Mouse (Mus musculus) embryo, embryonic 11 days (tissue): ENCODE measurements around the gene Zan.
"Not testable (repeated sequence)": the region's sequence is repeated elsewhere in the genome, so short reads cannot be mapped to it uniquely, and the experiment has no call there.

Experiments
- DNase-seq: peaks from one replicate; pipeline ENCODE4 v3.0.0-alpha.2; 2015

The Zan gene

GRCm38 (mm10) chr5:137500186-137500585, 23.3 kb upstream of the Zan start:
- DNase-seq, result no peak

- DNase-seq, result no peak
Measured at GRCm38 (mm10) chr5:137493831-137494230, 17.0 kb upstream of the Zan start.

- DNase-seq, result no peak
Measured at GRCm38 (mm10) chr5:137491559-137491958, 14.7 kb upstream of the Zan start.

GRCm38 (mm10) chr5:137487616-137488015, 10.8 kb upstream of the Zan start:
- peak; percentile 35 for DNase-seq

- DNase-seq, result no peak
Measured at GRCm38 (mm10) chr5:137485851-137486155, 8.9 kb upstream of the Zan start.

- peak; percentile 55 for DNase-seq
Measured at GRCm38 (mm10) chr5:137485071-137485850, 8.4 kb upstream of the Zan start.

- DNase-seq, result peak; percentile 56
Measured at GRCm38 (mm10) chr5:137481897-137482296, 5.0 kb upstream of the Zan start.

GRCm38 (mm10) chr5:137481138-137481537, 4.3 kb upstream of the Zan start:
- DNase-seq, result peak; percentile 85

- no peak for DNase-seq
Measured at GRCm38 (mm10) chr5:137474351-137474750, 2.5 kb downstream of the Zan start.

- no peak for DNase-seq
Measured at GRCm38 (mm10) chr5:137472252-137472904, 4.5 kb downstream of the Zan start.

- DNase-seq, result no peak
Measured at GRCm38 (mm10) chr5:137466946-137467345, 9.9 kb downstream of the Zan start.

- DNase-seq, result no peak
Measured at GRCm38 (mm10) chr5:137465049-137465448, 11.8 kb downstream of the Zan start.

- DNase-seq, result no peak
Measured at GRCm38 (mm10) chr5:137455866-137456591, 20.8 kb downstream of the Zan start.

- DNase-seq, result no peak
Measured at GRCm38 (mm10) chr5:137455206-137455605, 21.7 kb downstream of the Zan start.

GRCm38 (mm10) chr5:137445536-137445935, 31.3 kb downstream of the Zan start:
- DNase-seq, result no peak

- DNase-seq, result no peak
Measured at GRCm38 (mm10) chr5:137440216-137440855, 36.5 kb downstream of the Zan start.

- DNase-seq, result no peak
Measured at GRCm38 (mm10) chr5:137433889-137434288, 43.0 kb downstream of the Zan start.

GRCm38 (mm10) chr5:137430402-137430801, 46.5 kb downstream of the Zan start:
- not testable (repeated sequence) for DNase-seq

- DNase-seq, result no peak
Measured at GRCm38 (mm10) chr5:137425648-137426047, 51.2 kb downstream of the Zan start.

GRCm38 (mm10) chr5:137419841-137420240, 57.0 kb downstream of the Zan start:
- DNase-seq, result no peak

GRCm38 (mm10) chr5:137419105-137419504, 57.8 kb downstream of the Zan start:
- no peak for DNase-seq

GRCm38 (mm10) chr5:137414253-137414652, 62.6 kb downstream of the Zan start:
- DNase-seq, result no peak

GRCm38 (mm10) chr5:137411235-137411634, 65.6 kb downstream of the Zan start:
- no peak for DNase-seq
